Mouse (Mus musculus) skeletal muscle tissue, adult 2 months (tissue): ENCODE results near the gene Tmeff1.
A peak's percentile ranks its signal among the peaks of the same experiment; 100 is the strongest.

ENCODE experiments used
- DNase-seq: peaks from one replicate; pipeline ENCODE4 v3.0.0-alpha.2; 2012; ENCODE audit warnings: low read depth, low spot score

Gene Tmeff1

GRCm38 (mm10) chr4:48620121-48620520 is 35.1 kb downstream of the Tmeff1 start:
- no peak for DNase-seq

DNA sequence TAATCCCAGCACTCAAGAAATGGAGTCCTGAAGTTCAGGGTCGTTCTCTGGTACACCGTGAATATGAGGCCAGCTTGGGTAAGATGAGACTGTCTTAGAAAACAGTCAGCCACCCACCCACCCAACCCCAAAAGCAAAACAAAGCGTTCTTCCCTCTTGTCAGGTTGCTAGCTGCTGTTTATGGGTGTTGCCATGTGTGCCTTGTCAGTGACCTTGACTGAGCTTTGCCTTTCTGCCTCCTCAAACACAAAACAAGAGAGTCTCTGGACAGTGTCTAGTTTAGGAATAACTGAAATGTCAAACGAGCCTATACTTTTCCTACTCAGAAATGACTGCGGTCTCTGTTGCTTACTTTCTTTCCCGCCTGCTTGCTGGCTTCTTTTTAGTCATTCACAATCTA is 37.3 kb downstream of the Tmeff1 start:
- DNase-seq: no peak

GRCm38 (mm10) chr4:48622946-48623345 is 38.0 kb downstream of the Tmeff1 start:
- no peak for DNase-seq

DNA sequence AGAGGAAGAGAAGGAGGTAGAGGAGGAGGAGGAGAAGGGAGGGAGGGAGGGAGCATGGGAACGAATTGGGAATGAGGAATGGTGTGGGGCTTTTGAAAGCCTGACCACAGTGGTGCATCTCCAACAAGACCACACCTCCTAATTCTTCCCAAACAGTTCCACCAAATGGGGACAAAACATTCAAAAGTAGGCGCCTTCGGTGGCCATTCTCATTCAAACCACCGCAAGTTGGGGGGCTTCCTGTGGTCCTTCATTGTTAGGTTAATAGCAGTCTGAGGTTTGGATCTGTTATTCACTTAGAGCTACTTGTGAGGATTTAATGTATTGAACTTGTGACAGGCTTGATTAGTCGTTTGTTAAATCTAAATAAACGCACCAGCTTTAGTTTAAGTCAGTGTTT is 40.0 kb downstream of the Tmeff1 start:
- no peak for DNase-seq

DNA sequence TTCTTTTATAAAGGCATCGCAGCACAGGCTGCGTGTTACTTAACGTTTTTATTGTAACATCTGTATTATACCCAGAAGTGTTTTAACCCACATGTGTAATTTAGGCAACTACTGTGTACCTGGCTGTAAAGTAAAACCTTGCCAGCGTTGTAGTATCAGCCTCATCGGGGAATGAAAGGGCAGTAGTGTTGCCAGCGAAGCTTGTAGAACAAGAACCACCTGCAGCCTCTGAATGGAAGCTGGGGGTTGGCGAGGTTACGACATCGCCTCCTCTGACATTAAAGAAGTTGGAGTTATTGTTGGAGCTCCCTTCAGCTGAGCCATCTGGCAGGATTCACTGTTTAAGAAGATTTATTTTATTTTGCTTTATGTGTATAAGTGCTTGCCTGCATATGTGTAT is 40.9 kb downstream of the Tmeff1 start:
- DNase-seq: no peak

GRCm38 (mm10) chr4:48629445-48629844 is 44.5 kb downstream of the Tmeff1 start:
- DNase-seq: no peak

GRCm38 (mm10) chr4:48633529-48633928 is 48.6 kb downstream of the Tmeff1 start:
- DNase-seq: no peak

DNA sequence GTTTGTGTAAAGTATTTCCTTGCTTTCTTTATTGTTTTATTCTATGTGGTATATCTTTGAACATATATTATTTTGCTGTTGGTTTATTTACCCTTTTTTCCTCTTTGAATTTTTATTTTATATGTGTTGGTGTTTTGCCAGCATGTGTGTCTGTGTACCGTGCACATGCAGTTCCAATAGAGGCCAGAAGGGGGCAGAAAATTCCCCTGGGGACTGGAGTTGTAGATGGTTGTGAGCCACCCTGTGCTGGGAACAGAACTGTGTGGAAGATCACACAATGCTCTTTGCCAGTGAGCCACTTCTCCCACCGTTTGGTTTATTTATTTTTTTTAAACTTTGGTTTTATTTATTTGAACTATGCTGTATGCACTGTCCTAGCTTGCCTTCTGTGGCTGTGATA is 49.1 kb downstream of the Tmeff1 start:
- no peak for DNase-seq

GRCm38 (mm10) chr4:48636831-48637230 is 51.9 kb downstream of the Tmeff1 start:
- no peak for DNase-seq

GRCm38 (mm10) chr4:48638132-48638531 is 53.2 kb downstream of the Tmeff1 start:
- no peak for DNase-seq

DNA sequence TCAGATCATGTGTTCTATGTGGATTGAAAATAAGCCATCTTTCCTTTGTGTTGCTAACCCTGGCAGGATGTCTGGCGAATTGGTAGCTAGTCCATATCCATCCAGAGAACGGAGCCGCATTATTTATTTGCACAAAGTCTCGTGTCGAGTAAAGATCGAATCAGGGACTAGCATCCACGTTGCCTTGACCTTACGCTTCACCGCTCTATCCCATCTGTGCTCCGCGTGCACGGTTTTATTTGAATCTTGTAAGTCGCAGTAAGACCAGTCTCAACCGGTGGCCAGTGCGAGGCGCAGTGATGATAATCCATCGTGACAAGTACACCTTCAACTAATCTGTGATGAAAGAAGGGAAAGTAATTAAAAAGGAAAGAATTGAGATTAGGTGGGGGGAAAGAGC is 54.5 kb downstream of the Tmeff1 start:
- no peak for DNase-seq

DNA sequence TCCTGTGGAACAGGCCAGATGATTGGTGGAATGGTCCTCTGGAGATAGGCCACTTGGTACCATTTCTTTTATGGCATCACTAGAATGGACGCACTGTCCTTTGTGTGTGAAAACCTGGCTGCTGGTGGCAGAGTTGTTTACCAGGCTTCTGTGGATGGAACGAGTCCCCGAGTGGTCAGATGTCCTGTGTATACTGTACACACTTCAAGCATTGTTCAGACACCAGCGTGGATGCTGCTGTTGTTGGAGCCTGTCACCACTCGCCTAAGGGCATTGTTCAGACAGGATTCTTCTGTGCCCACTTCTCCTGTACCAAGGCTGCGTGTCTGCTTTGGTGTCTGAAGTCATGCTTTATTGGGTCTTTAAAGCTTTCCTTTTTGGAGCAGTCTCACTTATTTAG is 58.8 kb downstream of the Tmeff1 start:
- DNase-seq: no peak

DNA sequence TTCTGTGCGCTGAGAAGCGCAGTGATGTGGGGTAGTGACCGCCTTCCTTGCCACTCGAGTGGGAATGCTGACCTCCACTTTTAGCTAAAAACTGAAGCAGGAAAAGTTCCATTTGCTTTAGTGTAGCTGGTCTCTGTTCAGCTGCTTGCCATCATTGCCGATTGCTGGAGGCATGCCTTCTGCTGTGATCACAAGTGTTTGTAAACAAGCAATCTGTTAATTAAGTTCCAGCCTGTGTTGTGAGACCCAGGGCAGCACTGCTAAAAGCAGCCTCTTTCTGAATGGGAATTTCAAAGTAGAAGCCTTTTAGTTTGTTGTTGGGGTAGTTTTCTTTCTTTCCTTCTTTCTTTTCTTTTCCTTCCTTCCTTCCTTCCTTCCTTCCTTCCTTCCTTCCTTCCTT is 61.2 kb downstream of the Tmeff1 start:
- no peak for DNase-seq

GRCm38 (mm10) chr4:48650617-48651360 is 65.8 kb downstream of the Tmeff1 start:
- no peak for DNase-seq

- no peak for DNase-seq
Observed at GRCm38 (mm10) chr4:48654118-48654517, 69.1 kb downstream of the Tmeff1 start.

GRCm38 (mm10) chr4:48656530-48656929 is 71.6 kb downstream of the Tmeff1 start:
- DNase-seq: no peak

DNA sequence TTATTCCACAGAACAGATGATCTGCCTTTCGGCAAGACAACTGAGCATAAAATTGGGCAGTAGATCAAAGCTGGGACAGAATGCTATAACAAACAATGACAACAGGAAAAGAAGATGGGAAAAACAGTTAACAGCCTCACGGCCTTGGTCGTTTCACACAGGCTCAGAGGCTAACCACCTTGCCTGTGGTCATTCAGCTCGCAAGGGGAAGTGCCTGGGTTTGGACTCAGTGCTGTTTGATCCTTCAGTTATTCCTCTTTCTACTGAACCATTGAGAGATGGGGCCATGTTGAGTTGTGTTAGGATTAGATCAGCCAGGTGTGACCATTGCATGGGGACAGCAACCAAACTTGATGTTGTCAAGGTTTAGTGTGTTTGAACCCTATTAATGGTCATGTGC is 75.2 kb downstream of the Tmeff1 start:
- DNase-seq: no peak

DNA sequence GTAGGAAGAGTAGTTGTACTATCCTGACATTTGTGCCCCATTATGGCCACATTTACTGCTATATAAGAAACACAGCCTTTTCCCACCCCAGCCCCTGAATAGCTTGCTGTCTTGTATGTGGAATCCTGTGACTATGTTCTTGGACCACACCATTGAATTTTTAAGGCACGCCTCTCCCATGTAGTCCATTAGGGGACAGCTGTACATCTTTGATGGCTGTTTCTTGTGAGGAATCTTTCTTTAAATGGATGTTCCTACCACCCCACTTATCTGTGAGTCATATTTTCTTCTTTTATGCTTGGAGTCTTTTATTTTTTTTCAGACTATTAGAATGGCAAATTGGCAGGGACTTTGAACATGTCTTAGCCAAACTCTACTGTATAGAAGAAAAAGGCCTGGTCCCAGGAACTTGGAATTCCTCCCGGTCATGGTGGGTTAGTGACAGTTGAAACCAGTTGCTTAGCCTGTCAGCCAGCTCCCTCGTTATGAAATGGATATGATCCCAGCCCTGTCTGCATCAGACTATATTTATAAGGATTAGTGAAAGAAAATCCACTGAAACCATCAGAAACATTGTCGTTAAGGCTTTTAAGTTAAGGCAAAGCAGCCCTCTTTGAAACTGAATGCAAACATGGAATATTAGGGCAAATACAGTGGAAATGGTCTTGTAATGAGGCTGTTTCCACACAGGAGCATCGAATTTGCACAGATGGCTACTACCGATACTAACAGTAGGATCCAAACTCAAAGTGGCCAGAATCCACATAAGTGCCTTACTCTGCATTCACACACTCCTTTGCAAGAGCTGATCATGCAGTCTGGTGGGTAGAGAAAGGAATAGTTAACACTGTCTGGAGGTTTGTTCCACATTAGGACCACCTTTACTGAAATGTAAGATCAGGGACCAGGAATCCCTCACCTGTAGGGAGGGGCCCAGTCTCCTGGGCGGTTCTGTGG is 75.9 kb downstream of the Tmeff1 start:
- no peak for DNase-seq

DNA sequence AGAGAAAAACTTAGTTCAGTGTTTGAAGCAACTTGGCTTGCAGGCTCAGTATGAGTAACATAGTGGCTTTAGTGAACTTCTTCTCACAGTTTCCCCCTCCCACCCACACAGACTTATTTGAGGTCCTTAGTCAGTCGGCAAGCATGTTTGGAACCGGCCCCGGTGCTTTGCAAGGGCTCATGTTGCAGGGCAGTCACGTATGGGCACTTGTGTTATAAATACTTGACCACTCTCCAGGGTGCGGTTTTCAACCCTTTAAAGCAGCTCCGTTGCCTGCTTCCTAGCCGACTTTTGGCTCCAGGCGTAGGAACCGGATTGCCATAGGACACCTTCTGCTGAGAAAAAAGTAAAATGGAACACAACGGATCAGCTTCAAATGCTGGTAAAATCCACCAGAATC is 78.3 kb downstream of the Tmeff1 start, which contains the start of gene Cavin4:
Gene Cavin4 (plus strand): TSS at position 244 of the 400 bp plus-strand sequence.
- DNase-seq: peak; percentile 89

- peak; percentile 52 for DNase-seq
Observed at GRCm38 (mm10) chr4:48664021-48664420, 79.0 kb downstream of the Tmeff1 start.

DNA sequence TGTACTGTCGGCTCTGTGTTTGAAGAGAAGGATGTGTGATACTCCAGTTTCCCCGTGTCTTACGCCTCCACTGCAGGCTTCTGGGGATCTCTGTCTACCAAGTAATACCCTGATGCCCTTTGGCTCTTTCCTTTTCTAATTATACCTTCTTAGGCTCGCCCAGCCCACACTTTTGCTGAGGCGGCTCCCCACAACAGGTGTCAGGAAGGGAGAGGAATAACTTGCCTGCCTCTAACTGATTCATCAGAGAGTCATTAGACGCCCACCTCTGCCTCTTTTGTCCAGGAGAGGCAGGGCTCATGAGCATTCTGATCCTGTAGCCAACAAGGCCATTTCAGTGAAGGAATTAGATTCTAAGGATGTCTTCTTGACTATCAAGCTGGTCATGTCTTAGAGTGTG is 82.3 kb downstream of the Tmeff1 start:
- DNase-seq: peak; percentile 28

DNA sequence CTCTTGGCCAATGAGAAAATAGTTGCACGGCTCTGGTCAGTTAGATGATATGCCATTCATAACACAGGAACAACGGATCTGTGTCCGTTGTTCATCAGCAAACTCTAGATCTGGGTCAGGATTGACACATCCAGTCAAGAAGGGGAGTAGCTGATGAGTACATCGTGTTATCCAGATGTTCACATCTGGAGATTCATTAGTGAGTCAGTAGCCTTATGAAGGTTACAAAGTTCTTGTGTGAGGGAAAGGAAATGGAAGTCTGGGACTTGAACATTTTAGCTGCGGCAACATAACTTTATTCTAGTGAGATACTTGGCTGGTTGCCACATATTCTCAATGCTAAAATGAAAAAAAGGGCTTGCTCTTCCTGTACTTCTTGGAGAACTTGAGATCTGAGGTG is 87.9 kb downstream of the Tmeff1 start:
- DNase-seq: no peak

- DNase-seq: no peak
Observed at GRCm38 (mm10) chr4:48674412-48674811, 89.4 kb downstream of the Tmeff1 start.
